Mouse (Mus musculus): ENCODE data around the gene Grik4.

The Grik4 gene

DNA sequence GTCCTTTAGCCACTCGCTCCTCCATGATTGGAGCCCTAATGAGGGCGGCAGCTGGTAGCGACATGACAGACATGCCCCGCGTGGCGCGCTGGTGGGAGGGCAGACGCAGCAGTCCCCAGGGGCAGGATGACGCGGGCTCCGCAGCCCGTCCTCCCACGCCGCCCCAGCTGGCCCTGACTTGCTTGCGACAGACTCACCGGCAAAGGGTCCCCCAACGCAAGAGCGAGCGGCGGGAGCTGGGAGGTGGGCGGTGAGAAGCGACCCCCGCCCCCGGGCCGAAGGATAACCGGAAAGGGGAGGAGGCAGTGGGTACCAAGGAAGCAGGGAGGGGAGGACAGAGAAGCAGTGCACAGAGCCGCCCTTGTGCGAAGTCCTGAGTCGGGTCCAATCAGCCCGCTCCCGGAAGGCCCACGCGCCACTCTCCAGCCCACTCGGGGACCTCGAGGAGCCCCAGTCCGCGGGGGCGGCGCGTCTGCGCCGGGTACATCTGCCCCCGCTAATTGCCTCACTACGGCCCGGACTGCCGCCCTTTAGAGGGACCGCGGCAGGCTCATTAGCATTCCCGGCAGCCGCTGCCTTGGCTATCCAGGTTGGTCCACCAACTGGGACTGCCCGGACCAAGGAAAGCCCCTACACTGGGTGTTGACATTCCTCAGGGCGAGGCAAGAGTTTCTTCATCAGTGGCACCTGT lies 46.8 kb downstream of the Grik4 start:
- peak; percentile 35 for DNase-seq

GRCm38 (mm10) chr9:42896421-42897210 lies 47.7 kb downstream of the Grik4 start:
- no peak for DNase-seq

- no peak for DNase-seq
Observed at GRCm38 (mm10) chr9:42892765-42893164, 51.5 kb downstream of the Grik4 start.

- DNase-seq: no peak
Observed at GRCm38 (mm10) chr9:42887930-42888329, 56.4 kb downstream of the Grik4 start.

DNA sequence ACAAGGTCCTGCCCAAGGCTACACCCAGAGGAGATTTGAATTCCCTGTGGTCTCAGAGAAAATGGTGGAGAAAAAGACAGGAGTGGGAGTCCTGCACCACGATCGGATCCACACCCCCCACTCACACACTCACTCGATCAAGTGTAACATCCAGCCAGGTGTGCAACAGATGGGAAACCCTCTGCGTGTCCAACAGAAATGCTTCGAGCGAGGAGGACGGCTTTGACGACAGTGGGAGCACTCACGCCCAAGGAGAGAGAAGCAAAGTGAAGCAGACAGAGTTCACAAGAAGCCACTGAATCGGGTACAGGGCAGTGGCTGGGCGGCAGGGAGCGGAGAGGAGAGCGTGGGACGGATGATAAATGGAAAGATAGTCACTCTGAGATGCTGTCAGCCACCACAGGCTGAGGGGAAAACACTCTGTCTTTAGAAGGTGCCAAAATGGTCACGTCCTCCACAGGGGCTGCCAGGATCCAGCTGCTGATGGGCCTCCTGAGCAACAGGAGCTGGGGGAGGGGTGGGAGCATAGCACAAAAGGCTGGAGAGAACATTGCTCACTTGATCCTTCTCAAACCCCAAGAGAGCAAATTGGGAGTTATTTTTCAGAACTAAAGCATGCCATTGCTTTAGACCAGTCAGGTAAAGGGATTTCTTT lies 58.1 kb downstream of the Grik4 start:
- DNase-seq: no peak

GRCm38 (mm10) chr9:42885566-42885965 lies 58.7 kb downstream of the Grik4 start:
- DNase-seq: no peak

DNA sequence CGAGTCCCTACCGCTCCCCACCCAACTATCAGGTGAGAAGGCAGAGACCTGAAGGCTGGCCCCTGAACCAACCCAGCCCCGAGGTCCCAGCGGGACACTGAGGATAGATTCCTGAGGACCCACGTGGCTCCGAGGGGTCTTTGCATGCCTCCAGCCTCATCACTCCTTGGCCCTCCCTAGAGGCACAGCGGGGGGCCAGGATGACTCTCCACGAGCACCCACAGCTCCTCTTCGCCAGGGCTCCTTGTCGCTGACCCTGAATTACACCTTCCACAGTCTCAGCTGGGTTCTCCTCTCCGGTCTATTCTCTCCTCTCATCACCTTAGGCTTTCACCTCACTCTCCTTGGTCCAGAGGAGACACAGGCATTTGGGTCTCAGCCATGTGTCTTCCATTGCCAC lies 59.2 kb downstream of the Grik4 start:
- DNase-seq: no peak

- no peak for DNase-seq
Observed at GRCm38 (mm10) chr9:42883006-42883759, 61.1 kb downstream of the Grik4 start.

DNA sequence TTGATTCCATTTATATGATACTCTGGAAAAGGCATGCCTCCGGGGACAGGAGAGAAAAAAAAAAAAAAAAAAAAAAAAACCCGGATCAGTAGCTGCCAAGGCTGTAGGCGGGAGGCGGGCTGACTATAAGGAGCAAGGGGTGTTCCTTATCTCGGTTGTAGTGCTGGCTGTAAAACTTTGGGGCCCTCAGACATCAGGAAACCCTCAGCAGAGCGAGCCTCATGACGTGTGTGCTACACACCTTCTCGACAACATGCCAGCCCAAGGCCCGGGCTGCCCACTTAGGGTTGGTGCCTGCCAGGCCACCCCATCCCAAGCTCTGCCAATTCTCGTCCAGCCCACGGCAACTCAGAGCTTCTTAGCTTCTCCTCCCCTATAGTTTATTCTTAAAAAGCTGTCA lies 62.0 kb downstream of the Grik4 start:
- no peak for DNase-seq

GRCm38 (mm10) chr9:42881040-42881439 lies 63.3 kb downstream of the Grik4 start:
- DNase-seq: no peak

DNA sequence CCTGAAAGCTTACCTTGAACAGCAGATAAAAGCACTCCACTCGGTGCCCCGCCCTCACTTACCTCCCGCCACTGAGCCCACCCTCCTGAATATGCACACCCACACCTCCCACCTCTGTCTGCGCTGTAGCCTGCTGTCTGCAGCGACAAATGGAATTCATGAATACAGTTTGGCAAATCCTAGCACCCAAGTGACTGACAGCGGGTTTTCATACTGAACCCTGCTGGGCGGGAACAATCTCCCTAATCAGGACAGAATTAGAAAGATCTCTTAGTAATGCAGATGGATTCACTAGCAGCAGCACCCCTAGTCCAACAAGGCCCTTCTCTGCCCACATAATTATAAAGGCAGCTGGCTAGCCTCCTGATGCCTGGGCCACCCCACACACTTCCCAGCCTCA lies 65.9 kb downstream of the Grik4 start:
- no peak for DNase-seq

- no peak for DNase-seq
Observed at GRCm38 (mm10) chr9:42872885-42873284, 71.4 kb downstream of the Grik4 start.

DNA sequence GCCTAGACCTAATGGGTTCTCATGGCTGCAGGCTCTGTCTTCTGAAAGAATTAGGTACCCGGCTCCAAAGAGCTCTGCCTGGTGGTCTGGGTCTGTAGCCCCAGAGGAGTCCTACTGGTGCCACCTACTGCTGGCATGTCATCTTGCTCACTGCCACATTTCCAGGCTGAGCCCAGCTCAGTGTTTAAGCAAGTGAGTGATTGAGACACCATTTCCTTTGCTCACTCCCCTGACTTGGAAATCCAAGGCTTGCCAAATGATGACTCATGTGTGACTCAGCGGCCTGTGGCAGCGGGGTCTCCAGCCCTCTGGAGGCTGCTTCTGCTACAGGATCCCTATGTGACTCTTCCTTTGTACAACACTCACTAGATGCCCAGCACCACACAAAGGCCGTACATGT lies 72.6 kb downstream of the Grik4 start:
- peak; percentile 45 for DNase-seq

GRCm38 (mm10) chr9:42870257-42870656 lies 74.0 kb downstream of the Grik4 start:
- no peak for DNase-seq

GRCm38 (mm10) chr9:42868508-42868907 lies 75.8 kb downstream of the Grik4 start:
- no peak for DNase-seq

DNA sequence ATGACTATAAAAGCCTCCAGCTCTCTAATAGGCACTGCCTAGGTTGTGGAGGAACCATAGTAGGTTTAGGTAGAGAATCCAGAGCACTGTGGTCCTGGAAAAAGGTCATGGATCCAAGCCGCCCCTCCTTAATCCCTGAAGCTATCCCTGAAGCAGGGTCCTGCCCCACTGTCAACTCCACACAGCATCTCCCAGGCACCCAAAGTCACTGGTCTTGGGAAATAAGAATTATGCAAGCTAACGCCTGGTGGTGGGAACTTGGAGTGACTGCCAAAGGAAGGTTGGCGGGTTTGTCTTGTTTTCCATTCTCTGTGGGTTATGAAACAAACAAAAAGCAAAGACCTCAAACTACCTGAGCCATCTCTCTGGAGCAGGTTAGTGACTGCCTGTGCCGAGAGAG lies 77.6 kb downstream of the Grik4 start:
- DNase-seq: peak; percentile 36

DNA sequence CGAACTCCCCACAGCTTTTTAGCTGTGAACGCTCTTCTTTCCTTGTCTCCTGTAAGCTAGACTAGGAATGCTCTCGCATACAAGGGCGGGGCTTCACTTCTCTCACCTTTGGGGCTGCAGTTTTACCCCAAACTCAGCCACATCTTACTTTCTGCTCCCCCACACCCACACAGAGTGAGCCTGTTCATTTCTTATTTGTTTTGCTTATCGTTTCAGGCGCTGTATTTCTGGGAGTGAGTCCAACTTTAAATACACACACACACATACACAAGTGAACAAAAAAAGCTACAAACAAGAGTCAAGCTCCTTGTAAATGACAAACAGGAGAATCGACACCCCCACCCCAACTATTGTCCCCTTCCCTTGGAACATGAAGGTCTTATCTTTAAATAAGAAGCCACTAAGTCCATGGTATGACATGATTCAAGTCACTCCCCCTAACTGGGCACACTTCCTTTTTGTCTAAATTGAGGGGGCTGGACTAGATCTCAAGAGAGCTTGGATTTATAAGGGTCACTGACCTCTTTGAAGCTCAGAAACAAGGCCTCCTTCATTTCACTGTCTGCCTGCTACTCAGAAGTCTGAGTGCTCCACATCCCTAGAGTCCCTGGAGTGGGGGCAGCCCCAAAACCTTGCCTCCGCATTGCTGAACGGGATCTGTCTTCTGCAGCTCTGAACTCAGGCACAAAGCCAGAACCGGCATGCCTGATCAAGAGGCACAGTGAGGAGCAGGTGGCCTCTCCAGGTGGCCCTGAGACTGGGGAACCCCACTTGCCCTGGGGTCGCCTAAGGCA lies 79.1 kb downstream of the Grik4 start:
- peak; percentile 20 for DNase-seq

- no peak for DNase-seq
Observed at GRCm38 (mm10) chr9:42863360-42863759, 80.9 kb downstream of the Grik4 start.

DNA sequence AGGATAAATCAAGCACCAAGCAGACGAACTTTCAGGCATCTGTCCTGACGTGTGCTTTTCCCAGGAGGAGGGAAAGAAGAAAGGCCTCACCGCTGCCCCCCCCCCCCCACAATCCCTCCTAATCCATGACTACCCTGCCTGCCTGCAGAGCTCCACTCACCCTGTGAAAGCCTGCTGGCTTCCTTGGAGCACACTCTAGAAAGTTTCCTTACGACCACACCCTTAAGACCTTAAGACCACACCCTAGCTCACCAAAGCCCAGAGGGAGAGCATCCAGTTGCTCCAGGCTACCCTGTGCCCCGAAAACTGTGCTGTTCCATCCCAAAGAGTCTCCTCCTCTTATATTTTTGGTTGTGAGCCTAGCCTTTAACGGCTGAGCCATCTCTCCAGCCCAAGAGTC lies 82.6 kb downstream of the Grik4 start:
- no peak for DNase-seq

DNA sequence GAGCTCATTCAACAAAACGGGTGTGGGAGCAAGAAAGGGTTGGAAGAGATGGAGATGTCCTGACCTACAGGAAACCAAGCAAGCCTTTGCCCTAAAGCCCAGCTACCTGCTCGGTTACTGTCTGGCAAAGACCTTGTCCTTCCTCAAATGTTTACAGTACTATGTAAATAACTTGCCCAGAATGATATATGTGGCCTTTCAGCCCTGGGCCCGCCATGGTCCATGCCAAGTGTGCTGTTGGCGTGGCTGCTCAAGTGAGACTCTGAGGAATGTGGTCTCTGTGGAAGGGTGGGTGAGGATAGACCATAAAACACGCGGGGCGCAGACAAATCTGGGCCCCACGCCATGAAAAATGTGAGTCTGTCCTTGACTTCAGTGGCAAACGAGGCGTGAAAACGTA lies 83.1 kb downstream of the Grik4 start:
- DNase-seq: no peak

- DNase-seq: no peak
Observed at GRCm38 (mm10) chr9:42859959-42860794, 84.1 kb downstream of the Grik4 start.
